Mouse (Mus musculus): ENCODE measurements around the gene Ghrhr. TPM values are rescaled to one million over a fixed set of nuclear protein-coding genes. Genes with fewer than 3 reads are reported as not detected.

Ghrhr gene
- polyA plus RNA-seq (2012; rRNA removed; ENCODE audit: low replicate concordance), result not detected in 2 replicates

DNA sequence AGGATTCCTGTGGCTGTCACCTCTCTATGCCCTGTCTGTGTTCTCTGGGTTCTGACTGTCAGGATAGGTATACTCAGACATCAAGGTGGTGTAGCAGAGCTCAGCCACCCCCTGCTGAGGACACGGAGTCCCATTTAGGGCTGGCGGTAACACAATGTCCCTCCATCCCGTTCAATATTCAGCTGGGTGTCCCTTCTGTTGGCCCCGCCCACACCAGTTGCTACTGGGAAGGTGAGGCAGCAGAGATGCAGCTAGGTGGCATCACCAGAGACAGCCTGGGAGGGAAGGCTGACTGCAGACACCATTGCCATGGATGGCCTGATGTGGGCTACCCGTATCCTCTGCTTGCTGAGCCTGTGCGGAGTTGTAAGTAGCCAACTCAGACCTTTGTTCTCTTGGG is at the start of gene Ghrhr:
Ghrhr (plus strand) TSS at position 220 of the 400 bp plus-strand sequence.

DNA sequence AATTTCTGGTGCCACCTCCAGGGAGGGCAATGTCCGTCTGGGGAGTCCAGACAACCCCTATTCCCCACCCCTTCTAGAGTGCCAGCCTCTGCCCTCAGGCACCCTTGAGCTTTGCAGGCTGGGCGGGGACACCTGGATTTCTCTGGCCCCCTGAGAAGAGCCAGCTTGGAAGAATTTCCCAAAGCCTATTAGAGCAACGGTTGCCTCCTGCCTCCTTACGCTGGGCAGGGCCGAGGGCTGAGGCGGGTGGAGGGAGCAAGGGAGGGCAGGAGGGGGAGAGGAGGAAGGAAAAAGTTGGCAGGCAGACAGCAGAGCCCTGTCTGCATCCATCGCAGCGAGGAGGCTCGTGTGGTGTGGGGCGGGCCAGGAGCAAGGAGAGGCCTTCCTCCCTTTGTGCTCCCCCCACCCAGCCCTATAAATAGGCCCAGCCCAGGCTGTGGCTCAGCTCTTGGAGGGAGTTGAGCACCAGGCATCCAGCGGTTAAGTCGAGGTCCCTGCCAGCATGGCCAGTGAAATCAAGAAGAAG is 40.0 kb upstream of the Ghrhr start, which contains the start of gene Aqp1:
Aqp1 (plus strand) TSS at position 444 of the 526 bp plus-strand sequence.

Other genes with a start within 250 kb of the Ghrhr start
- 0.90 and 1.3 TPM in 2 replicates for gene Crhr2, start 243.3 kb upstream of the Ghrhr start, polyA plus RNA-seq (2012; rRNA removed; ENCODE audit: low replicate concordance)
- gene Inmt, start 201.3 kb upstream of the Ghrhr start, polyA plus RNA-seq (2012; rRNA removed; ENCODE audit: low replicate concordance), result 16.3 and 35.6 TPM in 2 replicates
- 8.5 and 19.0 TPM in 2 replicates for gene Mindy4, start 172.9 kb upstream of the Ghrhr start, polyA plus RNA-seq (2012; rRNA removed; ENCODE audit: low replicate concordance)
- 498 and 1,345 TPM in 2 replicates for gene Aqp1, start 39.9 kb upstream of the Ghrhr start, polyA plus RNA-seq (2012; rRNA removed; ENCODE audit: low replicate concordance)
- 10.3 and 14.1 TPM in 2 replicates for gene Adcyap1r1, start 75.7 kb downstream of the Ghrhr start, polyA plus RNA-seq (2012; rRNA removed; ENCODE audit: low replicate concordance)